Mouse (Mus musculus) forebrain, embryonic 13.5 days (tissue): ENCODE results near the gene Utp4. TPM values are rescaled to one million over a fixed set of nuclear protein-coding genes. Genes with fewer than 3 reads are reported as not detected.

ENCODE experiments used
- ATAC-seq: fragments of 200-750 bp; cut with Nextera tagmentation; 2 replicates; pipeline ENCODE4 v1.8.0; 2017
- H3K27ac ChIP-seq: fragments of 300-500 bp; sonication (generic); 2 replicates; pipeline ENCODE4 v1.5.1; 2015; ENCODE audit warnings: inconsistent platforms, mild to moderate bottlenecking, moderate library complexity
- H3K27me3 ChIP-seq: fragments of 300-500 bp; sonication (generic); 2 replicates; pipeline ENCODE4 v1.6.1; 2015; ENCODE audit warnings: mild to moderate bottlenecking, inconsistent platforms
- H3K36me3 ChIP-seq: fragments of 300-500 bp; sonication (generic); 2 replicates; pipeline ENCODE4 v1.6.1; 2015; ENCODE audit warnings: mild to moderate bottlenecking, inconsistent platforms; ENCODE audit not compliant: poor library complexity, severe bottlenecking
- H3K4me1 ChIP-seq: fragments of 300-500 bp; sonication (generic); 2 replicates; pipeline ENCODE4 v1.6.1; 2015; ENCODE audit warnings: inconsistent platforms
- H3K4me2 ChIP-seq: fragments of 300-500 bp; sonication (generic); 2 replicates; pipeline ENCODE4 v1.6.1; 2015; ENCODE audit warnings: inconsistent platforms, mild to moderate bottlenecking, moderate library complexity
- H3K4me3 ChIP-seq: fragments of 300-500 bp; sonication (generic); 2 replicates; pipeline ENCODE4 v1.5.1; 2015; ENCODE audit warnings: mild to moderate bottlenecking, inconsistent platforms
- H3K9ac ChIP-seq: fragments of 300-500 bp; sonication (generic); 2 replicates; pipeline ENCODE4 v1.6.1; 2015; ENCODE audit warnings: mild to moderate bottlenecking, inconsistent platforms
- H3K9me3 ChIP-seq: fragments of 300-500 bp; sonication (generic); replicated peaks from 2 replicates; pipeline ENCODE4 v1.6.1; 2016; ENCODE audit warnings: inconsistent platforms
- WGBS: fragments of 180-500 bp; shearing (Covaris S2); methylation state at CpG from one replicate; pipeline ENCODE4 v1.1.7; 2015; 5-methylcytosine and 5-hydroxymethylcytosine counted together
- polyA plus RNA-seq: library from polyadenylated mRNA; unstranded; fragments of >200 nt; fragmentation: Nextera tagmentation; extraction: Ambion mirVana; gene quantifications from 2 replicates; pipeline ENCODE4 v1.2.1, GENCODE M21; 2015

Utp4 gene
- polyA plus RNA-seq, 1 experiment from 2014 or later, result 49.4 TPM

GRCm38 (mm10) chr8:106953571-106953970 lies 60.1 kb downstream of the Utp4 start:
- Histone ChIP-seq H3K9me3 (no peaks in the 10 kb centered on the region), H3K27ac (no peak overlapping the region), H3K4me2 (no peak overlapping the region), H3K4me1 (no peaks in the 10 kb centered on the region), H3K4me3 (no peak overlapping the region), H3K36me3 (no peaks in the 10 kb centered on the region), H3K27me3 (no peaks in the 10 kb centered on the region), H3K9ac (no peak overlapping the region)
- WGBS, result 83% methylated on average over 4 of the region's 4 CpGs
- no peak for ATAC-seq

- Histone ChIP-seq H3K36me3 (no peaks in the 10 kb centered on the region), H3K4me1 (no peaks in the 10 kb centered on the region), H3K4me3 (no peak overlapping the region), H3K27ac (no peak overlapping the region), H3K9ac (no peak overlapping the region), H3K4me2 (no peak overlapping the region), H3K9me3 (no peaks in the 10 kb centered on the region), H3K27me3 (no peaks in the 10 kb centered on the region)
- 98% methylated on average over 3 of the region's 3 CpGs for WGBS
- ATAC-seq, result no peak
Measured at GRCm38 (mm10) chr8:106957086-106957485, 63.6 kb downstream of the Utp4 start.

- Histone ChIP-seq H3K4me2 (no peak overlapping the region), H3K27me3 (no peaks in the 10 kb centered on the region), H3K4me3 (no peak overlapping the region), H3K27ac (no peak overlapping the region), H3K36me3 (no peaks in the 10 kb centered on the region), H3K9ac (no peak overlapping the region), H3K9me3 (no peaks in the 10 kb centered on the region), H3K4me1 (no peaks in the 10 kb centered on the region)
- WGBS, result 92% methylated on average over 3 of the region's 3 CpGs
- ATAC-seq, result no peak
Measured at GRCm38 (mm10) chr8:106958212-106958611, 64.8 kb downstream of the Utp4 start.

- H3K4me3 ChIP-seq, result no peak overlapping the region
- no peak overlapping the region for H3K4me2 ChIP-seq
- no peak overlapping the region for H3K9ac ChIP-seq
- H3K27ac ChIP-seq, result no peak overlapping the region
- H3K36me3 ChIP-seq, result no peaks in the 10 kb centered on the region
- H3K4me1 ChIP-seq, result no peaks in the 10 kb centered on the region
- WGBS, result 90% methylated on average over 2 of the region's 2 CpGs
- H3K27me3 ChIP-seq, result no peaks in the 10 kb centered on the region
- ATAC-seq, result no peak
- H3K9me3 ChIP-seq, result no peaks in the 10 kb centered on the region
Measured at GRCm38 (mm10) chr8:106959626-106960025, 66.2 kb downstream of the Utp4 start.

- no peak overlapping the region for H3K4me3 ChIP-seq
- ATAC-seq, result no peak
Measured at GRCm38 (mm10) chr8:106962322-106962721, 68.9 kb downstream of the Utp4 start.

GRCm38 (mm10) chr8:106963365-106963764 lies 69.9 kb downstream of the Utp4 start:
- no peaks in the 10 kb centered on the region for H3K4me1 ChIP-seq
- ATAC-seq, result no peak
- H3K4me2 ChIP-seq, result no peak overlapping the region
- H3K36me3 ChIP-seq, result no peaks in the 10 kb centered on the region
- no peak overlapping the region for H3K9ac ChIP-seq
- H3K27ac ChIP-seq, result no peak overlapping the region
- H3K4me3 ChIP-seq, result no peak overlapping the region
- 25% methylated on average over 6 of the region's 6 CpGs for WGBS
- H3K9me3 ChIP-seq, result no peaks in the 10 kb centered on the region
- H3K27me3 ChIP-seq, result no peaks in the 10 kb centered on the region

More at GRCm38 (mm10) chr8:106962322-106962721, 68.9 kb downstream of the Utp4 start:
- no peak overlapping the region for H3K4me2 ChIP-seq
- no peaks in the 10 kb centered on the region for H3K27me3 ChIP-seq
- H3K9ac ChIP-seq, result no peak overlapping the region
- no peaks in the 10 kb centered on the region for H3K9me3 ChIP-seq
- no peak overlapping the region for H3K27ac ChIP-seq
- no peaks in the 10 kb centered on the region for H3K4me1 ChIP-seq
- 82% methylated on average over 3 of the region's 3 CpGs for WGBS
- H3K36me3 ChIP-seq, result no peaks in the 10 kb centered on the region

GRCm38 (mm10) chr8:106964573-106964972 lies 71.1 kb downstream of the Utp4 start:
- Histone ChIP-seq H3K27ac (no peak overlapping the region), H3K4me1 (no peaks in the 10 kb centered on the region), H3K36me3 (no peaks in the 10 kb centered on the region), H3K9ac (no peak overlapping the region), H3K9me3 (no peaks in the 10 kb centered on the region), H3K27me3 (no peaks in the 10 kb centered on the region), H3K4me3 (no peak overlapping the region), H3K4me2 (no peak overlapping the region)
- 74% methylated on average over 4 of the region's 4 CpGs for WGBS
- ATAC-seq, result no peak

GRCm38 (mm10) chr8:106969964-106970363 lies 76.5 kb downstream of the Utp4 start:
- Histone ChIP-seq H3K4me1 (no peaks in the 10 kb centered on the region), H3K36me3 (no peaks in the 10 kb centered on the region), H3K27me3 (peaks cover 21% of the 10 kb centered on the region), H3K9ac (no peak overlapping the region), H3K4me2 (no peak overlapping the region), H3K9me3 (no peaks in the 10 kb centered on the region), H3K27ac (no peak overlapping the region), H3K4me3 (no peak overlapping the region)
- 81% methylated on average over 3 of the region's 3 CpGs for WGBS
- no peak for ATAC-seq

GRCm38 (mm10) chr8:106971916-106972315 lies 78.5 kb downstream of the Utp4 start:
- Histone ChIP-seq H3K4me2 (no peak overlapping the region), H3K9ac (no peak overlapping the region), H3K27me3 (peaks cover 40% of the 10 kb centered on the region), H3K9me3 (no peaks in the 10 kb centered on the region), H3K4me3 (no peak overlapping the region), H3K36me3 (no peaks in the 10 kb centered on the region), H3K27ac (no peak overlapping the region), H3K4me1 (no peaks in the 10 kb centered on the region)
- no peak for ATAC-seq
- 75% methylated on average over 5 of the region's 5 CpGs for WGBS

Other genes with a start within 250 kb of the Utp4 start
- gene Tango6, start 210.6 kb upstream of the Utp4 start, polyA plus RNA-seq, result 6.0 and 7.3 TPM in 2 replicates
- gene Has3, start 23.4 kb upstream of the Utp4 start, polyA plus RNA-seq, result 0.65 and 0.89 TPM in 2 replicates
- gene Sntb2, start 42.1 kb downstream of the Utp4 start, polyA plus RNA-seq, result 3.6 and 4.1 TPM in 2 replicates
- 113 TPM in 2 replicates for gene Vps4a, start 137.6 kb downstream of the Utp4 start, polyA plus RNA-seq
- gene Pdf, start 155.0 kb downstream of the Utp4 start, polyA plus RNA-seq, result 32.0 and 36.7 TPM in 2 replicates
- 34.5 and 35.5 TPM in 2 replicates for gene Cog8, start 163.1 kb downstream of the Utp4 start, polyA plus RNA-seq
- gene Nip7, start 163.2 kb downstream of the Utp4 start, polyA plus RNA-seq, result 91.3 and 99.6 TPM in 2 replicates
- gene Tmed6, start 172.0 kb downstream of the Utp4 start, polyA plus RNA-seq, result not detected in 2 replicates
- 25.0 and 25.5 TPM in 2 replicates for gene Terf2, start 202.9 kb downstream of the Utp4 start, polyA plus RNA-seq